Mouse (Mus musculus) urinary bladder, postnatal 25 days (tissue): Measurements from ENCODE around the gene Sit1.

ENCODE experiments used
- DNase-seq: peaks from one replicate; pipeline ENCODE4 v3.0.0; 2022; ENCODE audit warnings: low spot score

The Sit1 gene

DNA sequence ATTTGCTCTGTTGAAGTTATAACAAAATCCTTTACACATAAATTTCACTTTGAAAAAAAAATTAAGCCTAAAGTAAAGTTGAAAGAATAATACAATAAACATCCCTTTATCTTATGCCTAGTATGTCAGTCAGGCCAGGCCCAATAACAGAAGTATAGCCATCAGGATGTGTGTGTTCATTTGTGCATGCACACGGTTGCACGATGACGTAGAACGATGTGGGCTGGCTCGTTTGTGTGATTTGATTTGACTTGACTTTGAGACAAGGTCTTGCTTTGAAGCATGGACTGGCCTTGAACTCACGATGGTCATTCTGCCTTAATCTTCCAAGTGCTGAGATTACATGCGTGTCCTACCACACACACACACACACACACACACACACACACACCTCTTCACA is 16.7 kb downstream of the Sit1 start:
- DNase-seq = no peak

DNA sequence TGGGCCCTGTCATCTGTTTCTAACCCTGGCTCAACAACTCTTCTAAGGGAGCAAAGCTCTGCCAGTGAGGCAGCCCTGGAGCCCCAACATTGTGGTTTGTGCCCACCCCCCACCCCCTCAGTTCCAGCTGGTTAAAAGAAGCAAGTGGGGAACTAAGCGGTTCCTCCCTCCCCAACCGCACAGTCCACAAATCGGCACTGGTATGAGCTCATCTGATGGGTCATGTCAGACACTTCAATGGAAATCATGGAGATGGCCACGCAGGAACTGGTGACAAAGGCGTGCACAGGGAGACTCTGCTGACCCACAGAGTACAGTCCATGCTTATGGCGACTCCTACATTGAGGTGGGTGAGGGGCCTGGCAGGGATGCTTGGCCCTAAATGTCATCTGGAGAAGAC is 17.6 kb downstream of the Sit1 start:
- DNase-seq = no peak

DNA sequence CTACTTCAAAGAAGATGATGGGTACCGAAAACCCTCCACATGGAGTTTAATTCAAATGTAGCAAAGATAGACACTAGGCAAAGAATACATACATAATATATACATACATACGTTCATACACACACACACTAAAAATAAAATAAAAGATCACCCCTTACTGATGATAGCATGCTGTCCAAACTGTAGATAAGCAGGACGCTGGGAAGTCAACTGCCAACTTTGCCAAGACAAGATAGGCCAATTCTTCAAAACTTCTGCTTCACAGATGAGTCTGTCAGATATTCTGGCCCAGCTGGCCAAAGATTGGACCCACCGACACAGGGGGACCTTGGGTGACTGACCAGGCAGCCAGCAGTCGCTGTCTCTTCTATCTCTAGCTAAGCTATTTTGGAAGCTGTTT is 20.4 kb downstream of the Sit1 start:
- DNase-seq = no peak

DNA sequence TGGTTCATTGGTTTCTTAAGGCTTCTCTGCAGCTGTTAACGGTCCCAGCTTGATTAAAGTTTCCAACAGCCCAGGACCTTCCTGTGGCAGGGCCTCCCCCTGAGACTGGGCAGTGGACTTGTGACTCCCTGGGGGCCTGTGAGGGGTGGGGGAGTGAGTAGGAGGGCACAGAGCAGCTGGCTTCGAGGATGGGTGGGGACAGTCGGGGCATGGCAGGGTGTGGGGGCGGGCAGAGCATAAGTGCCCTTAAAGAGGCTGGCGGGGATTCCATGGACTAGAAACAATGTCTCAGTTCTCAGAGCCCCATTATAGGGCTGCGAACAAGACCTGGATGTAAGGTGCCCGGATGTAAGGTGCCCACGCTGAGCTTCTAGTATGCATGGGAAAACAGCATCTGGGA is 26.4 kb downstream of the Sit1 start:
- no peak for DNase-seq

DNA sequence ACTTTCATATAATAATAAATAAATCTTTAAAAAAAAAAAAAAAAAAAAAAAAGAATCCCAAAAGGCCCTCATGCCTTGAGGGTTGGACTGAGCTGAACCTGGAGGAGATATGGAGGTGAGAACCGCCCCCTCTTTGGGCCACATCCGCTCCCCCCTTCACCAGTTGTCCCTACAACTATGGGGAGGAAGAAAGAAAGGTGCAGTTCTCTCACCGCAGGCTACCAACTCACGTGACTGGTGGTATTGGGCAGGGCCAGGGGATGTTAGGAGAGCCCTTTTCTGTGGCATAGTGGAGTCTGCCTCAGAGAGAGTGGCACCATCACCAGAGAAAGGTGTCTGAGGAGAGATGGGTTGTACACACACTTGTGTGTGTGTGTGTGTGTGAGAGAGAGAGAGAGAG is 27.1 kb downstream of the Sit1 start:
- no peak for DNase-seq

DNA sequence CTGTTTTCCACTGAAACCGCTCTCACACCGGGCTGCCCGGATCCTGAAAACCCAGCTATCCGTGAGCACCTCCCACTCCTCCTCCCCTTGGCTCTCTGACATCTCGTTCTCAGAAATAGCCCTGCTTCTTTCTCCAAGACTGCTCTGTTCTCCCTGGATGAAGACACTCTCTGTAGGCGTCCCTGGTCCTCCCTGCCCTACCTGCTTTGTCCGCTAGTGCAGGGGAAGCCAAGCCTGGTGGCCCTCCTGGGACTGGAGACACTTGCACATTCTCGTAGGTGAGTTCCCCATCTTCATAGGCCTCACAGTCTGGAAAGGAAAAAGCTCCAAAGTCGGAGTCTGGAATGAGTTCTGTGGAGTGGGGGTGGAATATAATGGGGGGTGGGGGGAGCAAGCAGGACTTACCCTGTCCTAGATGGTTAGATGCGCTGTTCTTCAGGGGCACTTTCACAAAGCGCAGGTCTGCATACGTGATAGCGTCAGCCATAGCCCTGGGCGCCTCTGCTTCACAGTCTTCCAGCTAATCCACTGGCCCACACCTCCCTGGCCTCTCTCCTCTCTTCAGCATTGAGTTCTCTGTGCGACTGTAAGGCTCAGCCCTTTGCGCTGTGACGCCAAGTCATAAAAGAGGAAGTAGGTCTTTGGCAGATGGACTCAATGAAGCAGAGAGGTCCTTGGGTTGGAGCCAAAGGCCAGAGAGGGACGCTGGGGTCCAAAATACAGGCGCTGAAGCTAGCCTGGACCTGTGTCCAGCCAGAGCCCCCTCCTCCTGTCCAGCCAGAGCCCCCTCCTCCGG is 29.3 kb downstream of the Sit1 start, which contains the start of gene Cd72:
Cd72 (minus strand) TSS at position 588 of the 796 bp plus-strand sequence.
- DNase-seq = no peak

DNA sequence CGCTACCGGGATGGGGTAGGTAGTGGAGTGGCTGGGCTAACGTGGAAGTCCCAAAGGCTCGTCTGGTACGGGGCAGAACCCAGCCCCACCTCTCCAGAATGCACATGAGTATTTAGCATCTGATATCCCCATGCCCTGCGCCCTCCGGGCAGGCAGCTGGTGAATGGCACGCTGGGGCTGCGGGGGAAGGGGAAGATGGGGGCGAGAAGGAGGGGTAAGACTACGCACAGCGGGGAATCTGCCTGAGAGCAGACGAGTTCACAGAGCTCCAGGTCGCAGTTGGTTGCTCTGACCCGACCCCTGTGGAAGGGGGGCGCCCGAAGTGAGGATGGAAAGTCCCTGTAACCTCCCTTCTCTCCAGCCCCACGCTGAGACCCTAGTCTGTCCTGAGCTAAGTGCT is 30.1 kb downstream of the Sit1 start:
- no peak for DNase-seq

DNA sequence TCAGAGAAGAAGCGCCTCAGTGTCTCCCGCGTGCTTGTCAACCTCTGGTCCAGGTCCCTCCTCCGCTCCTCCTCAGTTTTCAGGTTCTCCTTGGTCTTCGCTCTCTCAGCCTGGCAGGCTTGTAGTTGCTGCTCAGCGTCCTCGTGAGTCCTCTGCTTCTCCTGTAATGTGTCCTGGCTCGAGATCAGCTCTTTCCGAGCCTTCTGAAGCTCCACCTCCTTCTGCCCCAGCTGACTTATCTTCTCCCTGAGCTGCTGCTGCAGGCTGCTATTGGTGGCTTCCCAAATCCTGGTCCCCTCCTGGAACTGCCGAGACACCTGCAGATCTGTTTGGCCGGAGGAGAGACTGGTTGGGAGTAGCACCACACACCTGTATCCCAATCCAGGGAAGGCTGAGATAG is 31.2 kb downstream of the Sit1 start:
- DNase-seq = no peak

DNA sequence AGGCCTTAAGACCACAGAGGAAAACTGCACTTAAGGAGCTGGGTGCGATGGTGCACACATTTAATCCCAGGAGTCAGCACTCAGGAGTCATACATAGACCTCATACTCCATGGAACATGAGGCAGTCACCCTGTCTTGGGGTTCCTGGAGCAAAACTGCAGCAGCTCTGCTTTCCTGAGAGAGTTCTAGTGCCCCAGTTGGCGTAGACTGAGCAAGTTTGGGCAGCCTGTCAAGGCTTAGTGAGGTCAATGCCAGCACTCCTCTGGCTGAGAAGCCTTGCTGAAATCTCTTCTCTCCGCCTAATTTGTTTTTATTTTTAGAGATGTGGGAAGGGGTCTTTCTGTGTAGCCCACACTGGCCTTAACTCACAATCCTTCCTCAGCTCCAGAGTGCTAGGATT is 35.0 kb downstream of the Sit1 start:
- DNase-seq = no peak

DNA sequence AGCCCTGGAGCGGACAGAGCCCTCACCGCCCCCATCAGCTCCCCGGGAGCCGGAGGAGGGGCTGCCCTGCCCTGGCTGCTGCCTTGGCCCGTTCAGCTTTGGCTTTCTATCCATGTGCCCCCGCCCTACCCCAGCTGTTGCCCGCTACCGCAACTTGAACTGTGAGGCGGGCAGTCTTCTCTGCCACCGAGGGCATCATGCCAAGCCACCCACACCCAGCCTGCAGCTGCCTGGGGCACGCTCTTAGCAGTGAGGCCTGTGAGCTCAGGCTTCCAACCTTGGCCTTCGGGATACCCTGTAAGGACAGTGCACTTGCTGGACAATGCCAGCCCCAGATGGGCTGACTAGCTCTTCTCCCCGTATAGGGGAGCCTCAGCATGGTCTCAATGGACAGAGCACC is 36.3 kb downstream of the Sit1 start:
- no peak for DNase-seq

DNA sequence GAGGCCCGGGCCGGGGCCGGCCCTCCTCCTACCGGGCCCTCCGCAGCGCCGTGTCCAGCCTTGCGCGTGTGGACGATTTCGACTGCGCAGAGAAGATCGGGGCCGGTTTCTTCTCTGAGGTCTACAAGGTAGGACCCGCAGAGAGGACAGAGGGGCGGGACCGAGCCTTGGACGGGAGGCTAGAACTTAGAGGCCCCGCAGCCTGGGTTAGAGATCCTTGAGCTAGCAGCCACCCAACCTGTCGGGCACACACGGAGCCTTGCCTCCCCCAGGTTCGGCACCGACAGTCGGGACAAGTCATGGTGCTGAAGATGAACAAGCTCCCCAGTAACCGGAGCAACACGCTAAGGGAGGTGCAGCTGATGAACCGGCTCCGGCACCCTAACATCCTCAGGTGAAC is 40.0 kb downstream of the Sit1 start:
- DNase-seq = no peak

DNA sequence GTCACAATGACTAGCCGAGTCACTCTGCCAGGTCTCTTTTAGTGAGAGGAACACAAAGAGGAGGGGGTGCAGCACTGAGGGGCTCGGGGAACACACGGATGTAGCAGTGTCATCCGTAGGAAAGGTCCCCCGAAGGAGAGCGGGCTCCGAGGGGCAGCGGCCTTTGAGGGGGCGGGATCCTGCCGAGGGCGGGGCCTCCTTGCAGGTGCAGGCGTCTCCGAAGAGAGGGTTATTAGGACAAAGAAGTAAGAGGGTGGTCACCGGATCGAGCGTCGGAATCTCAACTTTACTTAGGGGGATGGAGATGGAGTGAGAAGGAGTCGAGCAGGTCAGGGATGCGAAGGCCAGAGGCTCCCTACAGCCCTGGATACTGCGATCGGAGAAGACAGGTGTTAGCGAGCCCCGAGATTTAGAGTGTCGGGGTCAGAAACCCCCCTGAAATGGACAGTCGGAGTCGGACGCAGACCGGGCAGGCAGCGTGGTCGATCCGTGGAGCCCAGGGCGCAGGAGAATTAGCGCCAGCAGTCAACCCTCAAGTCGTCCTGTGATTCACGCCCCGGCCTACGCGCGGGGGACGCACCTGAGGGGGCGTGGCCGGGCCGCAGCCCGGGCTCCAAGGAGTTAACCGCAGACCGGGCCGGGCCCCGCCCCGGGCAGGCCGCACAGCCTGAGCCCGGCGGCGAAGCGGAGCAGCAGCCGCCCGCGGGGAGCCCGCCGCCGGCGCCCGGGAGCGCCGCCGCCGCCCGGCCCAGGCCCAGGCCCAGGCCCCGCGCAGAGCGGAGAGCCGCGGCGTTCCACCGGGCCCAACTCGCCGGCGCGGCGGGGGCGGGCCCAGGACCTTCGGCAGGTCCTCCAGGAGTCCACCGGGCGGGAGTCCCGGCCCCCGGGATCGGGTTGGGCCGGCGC is 40.8 kb downstream of the Sit1 start:
- peak; percentile 72 for DNase-seq

DNA sequence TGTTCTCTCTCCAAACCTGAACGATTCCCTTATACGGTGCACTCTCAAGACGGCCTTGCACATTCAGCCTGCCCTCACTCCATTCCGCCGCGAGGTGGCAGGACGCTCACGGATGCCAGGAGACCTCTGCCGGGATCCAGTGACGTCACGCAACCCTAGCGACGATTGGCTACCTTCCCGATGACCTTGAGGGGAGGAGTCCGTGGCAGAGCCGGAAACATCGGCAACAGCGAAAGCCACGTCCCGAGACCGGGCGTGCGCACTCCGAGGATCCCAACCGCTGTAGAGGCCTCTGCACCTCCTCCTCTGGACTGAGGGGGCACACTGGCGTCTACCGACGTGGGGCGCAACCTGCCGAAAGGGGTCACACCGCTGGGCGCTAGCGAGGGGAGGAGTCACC is 41.5 kb downstream of the Sit1 start:
- DNase-seq = peak; percentile 98

DNA sequence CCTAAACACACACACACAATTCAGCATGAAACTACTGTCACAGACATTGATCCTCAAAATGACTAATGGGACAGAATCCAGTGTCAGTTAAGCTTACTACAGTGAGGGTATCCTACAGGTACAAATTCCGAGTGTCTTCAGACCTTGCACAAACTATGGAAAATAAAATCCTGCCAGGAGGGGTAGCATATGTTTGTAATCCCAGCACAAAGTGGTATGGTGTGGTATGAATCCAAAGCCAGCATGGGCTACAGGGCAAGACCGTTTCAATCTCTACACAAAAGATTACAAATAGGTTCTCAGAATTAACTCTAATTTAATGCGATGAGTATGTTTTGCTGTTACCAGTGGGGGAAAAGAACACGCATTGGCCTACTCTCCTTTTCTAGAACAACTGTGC is 41.9 kb downstream of the Sit1 start, which contains the start of gene Tesk1:
Tesk1 (plus strand) TSS at position 301 of the 400 bp plus-strand sequence.
- no peak for DNase-seq

DNA sequence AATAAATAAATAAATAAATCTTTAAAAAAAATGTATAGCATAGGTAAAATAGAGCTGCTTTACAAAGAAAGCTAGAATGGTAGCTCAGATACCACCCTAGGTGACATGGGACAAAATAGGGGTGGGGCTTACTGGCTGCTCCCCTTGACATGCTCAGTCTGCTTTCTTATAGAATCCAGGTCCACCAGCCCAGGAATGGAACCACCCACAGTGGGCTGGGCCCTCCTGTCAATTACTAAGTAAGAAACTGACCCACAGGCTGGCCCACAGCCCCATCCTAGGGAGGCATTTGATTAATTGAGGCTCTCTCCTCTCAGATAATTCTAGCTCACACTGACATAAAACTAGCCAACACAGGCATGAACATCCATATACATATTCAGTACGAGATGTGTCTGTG is 50.7 kb downstream of the Sit1 start:
- DNase-seq = no peak
